Mouse (Mus musculus): ENCODE measurements around the gene Mcat. TPM values are rescaled to one million over a fixed set of nuclear protein-coding genes. Genes with fewer than 3 reads are reported as not detected.

The Mcat gene
- polyA plus RNA-seq, 1 experiment from 2014 or later, result 52.7 TPM

Small RNA genes lying within 50 kb of the gene (microRNA-seq; reads per million reads assigned to microRNA genes)
- not detected for gene Gm24575

Other genes with a start within 250 kb of the Mcat start
- gene Arfgap3, start 213.5 kb downstream of the Mcat start, polyA plus RNA-seq (2016; fragmentation: Nextera tagmentation; extraction: Ambion mirVana), result 43.2 and 43.3 TPM in 2 replicates
- gene Pacsin2, start 99.2 kb downstream of the Mcat start, polyA plus RNA-seq (2016; fragmentation: Nextera tagmentation; extraction: Ambion mirVana), result 49.6 and 54.4 TPM in 2 replicates
- 26.6 and 27.6 TPM in 2 replicates for gene Ttll1, start 52.9 kb downstream of the Mcat start, polyA plus RNA-seq (2016; fragmentation: Nextera tagmentation; extraction: Ambion mirVana)
- gene Bik, start 36.9 kb downstream of the Mcat start, polyA plus RNA-seq (2016; fragmentation: Nextera tagmentation; extraction: Ambion mirVana), result 3.4 TPM in 2 replicates
- 25.1 and 27.1 TPM in 2 replicates for gene Tspo, start 195 bp downstream of the Mcat start, polyA plus RNA-seq (2016; fragmentation: Nextera tagmentation; extraction: Ambion mirVana)
- gene Ttll12, start 31.4 kb upstream of the Mcat start, polyA plus RNA-seq (2016; fragmentation: Nextera tagmentation; extraction: Ambion mirVana), result 48.9 and 51.0 TPM in 2 replicates
- gene Scube1, start 161.2 kb upstream of the Mcat start, polyA plus RNA-seq (2016; fragmentation: Nextera tagmentation; extraction: Ambion mirVana), result 48.4 and 57.9 TPM in 2 replicates
- 10.1 and 11.5 TPM in 2 replicates for gene Mpped1, start 215.7 kb upstream of the Mcat start, polyA plus RNA-seq (2016; fragmentation: Nextera tagmentation; extraction: Ambion mirVana)